Mouse (Mus musculus) neural tube, embryonic 13.5 days (tissue): ENCODE results near the gene Acap1. TPM values are rescaled to one million over a fixed set of nuclear protein-coding genes. Genes with fewer than 3 reads are reported as not detected.
"Not testable (repeated sequence)": the region's sequence is repeated elsewhere in the genome, so short reads cannot be mapped to it uniquely, and the experiment has no call there.

Source experiments
- ATAC-seq: fragments of 200-750 bp; cut with Nextera tagmentation; 2 replicates; pipeline ENCODE4 v1.8.0; 2017; ENCODE audit warnings: low read depth, mild to moderate bottlenecking, moderate TSS enrichment, moderate library complexity
- H3K27ac ChIP-seq: fragments of 300-500 bp; sonication (generic); replicated peaks from 2 replicates; pipeline ENCODE4 v1.5.1; 2015; ENCODE audit warnings: moderate library complexity, mild to moderate bottlenecking, inconsistent platforms
- H3K27me3 ChIP-seq: fragments of 300-500 bp; sonication (generic); 2 replicates; pipeline ENCODE4 v1.6.1; 2015; ENCODE audit warnings: mild to moderate bottlenecking, inconsistent platforms
- H3K36me3 ChIP-seq: fragments of 300-500 bp; sonication (generic); 2 replicates; pipeline ENCODE4 v1.6.1; 2015; ENCODE audit warnings: mild to moderate bottlenecking, inconsistent platforms
- H3K4me1 ChIP-seq: fragments of 300-500 bp; sonication (generic); replicated peaks from 2 replicates; pipeline ENCODE4 v1.6.1; 2015; ENCODE audit warnings: inconsistent platforms
- H3K4me2 ChIP-seq: fragments of 300-500 bp; sonication (generic); 2 replicates; pipeline ENCODE4 v1.6.1; 2015; ENCODE audit warnings: inconsistent platforms, mild to moderate bottlenecking, moderate library complexity
- H3K4me3 ChIP-seq: fragments of 300-500 bp; sonication (generic); 2 replicates; pipeline ENCODE4 v1.5.1; 2015; ENCODE audit warnings: mild to moderate bottlenecking, inconsistent platforms
- H3K9ac ChIP-seq: fragments of 300-500 bp; sonication (generic); 2 replicates; pipeline ENCODE4 v1.6.1; 2015; ENCODE audit warnings: moderate library complexity, mild to moderate bottlenecking, inconsistent platforms
- H3K9me3 ChIP-seq: fragments of 300-500 bp; sonication (generic); 2 replicates; pipeline ENCODE4 v1.6.1; 2016; ENCODE audit warnings: inconsistent platforms
- WGBS: fragments of 180-500 bp; shearing (Covaris S2); methylation state at CpG from one replicate; pipeline ENCODE4 v1.1.7; 2015; 5-methylcytosine and 5-hydroxymethylcytosine counted together
- polyA plus RNA-seq: library from polyadenylated mRNA; unstranded; fragments of >200 nt; fragmentation: Nextera tagmentation; extraction: Ambion mirVana; gene quantifications from 2 replicates; pipeline ENCODE4 v1.2.1, GENCODE M21; 2015

The Acap1 gene
- polyA plus RNA-seq, 1 experiment from 2014 or later: 0.80 TPM

DNA sequence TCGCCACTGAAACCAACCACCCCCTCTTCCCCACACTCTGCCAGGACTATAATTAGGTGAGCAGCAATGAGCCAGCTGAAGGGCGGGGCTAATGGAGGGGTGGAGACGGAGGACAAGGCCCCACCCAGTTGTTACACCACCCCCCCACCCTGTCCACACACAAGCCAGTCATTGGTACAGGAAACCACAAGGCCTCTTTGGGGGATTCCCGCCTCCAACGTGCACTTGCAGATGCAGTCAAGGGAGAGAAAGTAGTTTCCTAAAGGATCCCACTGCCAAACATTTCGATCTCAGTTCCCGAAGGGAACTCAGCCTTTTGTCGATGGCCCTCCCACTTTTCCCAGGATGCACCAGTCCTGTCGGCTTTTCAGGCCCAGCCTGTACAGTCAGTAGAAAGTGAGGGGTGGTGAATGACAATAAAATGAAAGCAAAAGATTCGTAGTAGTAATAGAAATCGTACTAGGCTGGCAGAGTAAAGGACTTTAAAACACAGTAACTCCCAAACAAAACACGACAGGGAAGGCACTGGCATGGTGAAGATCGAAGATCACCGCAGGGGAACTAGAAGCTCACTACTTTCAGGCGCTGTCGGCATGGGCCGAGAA is 24.4 kb upstream of the Acap1 start:
- no peaks in the 10 kb centered on the region for H3K9me3 ChIP-seq
- H3K4me2 ChIP-seq: peak overlapping the region; percentile 98
- H3K4me3 ChIP-seq: peak overlapping the region; percentile 92
- WGBS: under 1% methylated on average over 17 of the region's 17 CpGs
- no peaks in the 10 kb centered on the region for H3K27me3 ChIP-seq
- peak overlapping the region; percentile 91 for H3K9ac ChIP-seq
- peaks cover 48% of the 10 kb centered on the region for H3K4me1 ChIP-seq
- peaks cover 45% of the 10 kb centered on the region for H3K36me3 ChIP-seq
- no peak for ATAC-seq
- H3K27ac ChIP-seq: peak overlapping the region; percentile 93

GRCm38 (mm10) chr11:69919053-69919452 is 23.7 kb upstream of the Acap1 start:
- Histone ChIP-seq H3K4me1 (peaks cover 54% of the 10 kb centered on the region), H3K9ac (peak overlapping the region; percentile 91)

DNA sequence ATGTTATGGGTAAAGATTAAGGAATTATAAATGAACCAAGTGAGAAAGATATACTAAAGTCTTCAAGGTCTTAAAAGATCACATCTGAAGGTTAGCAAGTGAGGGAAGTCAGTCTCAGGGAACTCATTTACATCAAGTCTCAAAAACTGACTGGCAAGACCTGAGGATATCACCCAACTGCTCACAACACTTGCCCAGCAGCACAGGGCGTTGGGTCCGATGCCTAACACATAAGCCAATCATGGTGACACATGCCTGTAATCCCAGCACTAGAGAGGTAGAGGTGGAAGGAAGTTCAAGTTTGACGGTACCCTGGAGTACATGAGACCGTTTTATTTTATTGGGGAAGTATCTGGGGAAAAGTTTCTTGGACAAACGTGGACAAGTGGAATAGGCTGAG is 22.8 kb upstream of the Acap1 start:
- Histone ChIP-seq H3K36me3 (peaks cover 48% of the 10 kb centered on the region), H3K4me1 (peaks cover 59% of the 10 kb centered on the region), H3K27me3 (no peaks in the 10 kb centered on the region), H3K4me3 (0 out of 2 replicates have a peak overlapping the region, but pooled peaks have one; percentile 0), H3K9ac (no peak overlapping the region), H3K9me3 (no peaks in the 10 kb centered on the region), H3K27ac (no peak overlapping the region), H3K4me2 (no peak overlapping the region)
- 92% methylated on average over 5 of the region's 5 CpGs for WGBS
- no peak for ATAC-seq

More at GRCm38 (mm10) chr11:69919053-69919452, 23.7 kb upstream of the Acap1 start:
- WGBS: 83% methylated on average over 9 of the region's 9 CpGs
- ATAC-seq: no peak
- no peaks in the 10 kb centered on the region for H3K27me3 ChIP-seq
- H3K4me2 ChIP-seq: peak overlapping the region; percentile 98
- H3K9me3 ChIP-seq: no peaks in the 10 kb centered on the region
- peak overlapping the region; percentile 92 for H3K4me3 ChIP-seq
- H3K36me3 ChIP-seq: peaks cover 46% of the 10 kb centered on the region
- peak overlapping the region; percentile 93 for H3K27ac ChIP-seq

DNA sequence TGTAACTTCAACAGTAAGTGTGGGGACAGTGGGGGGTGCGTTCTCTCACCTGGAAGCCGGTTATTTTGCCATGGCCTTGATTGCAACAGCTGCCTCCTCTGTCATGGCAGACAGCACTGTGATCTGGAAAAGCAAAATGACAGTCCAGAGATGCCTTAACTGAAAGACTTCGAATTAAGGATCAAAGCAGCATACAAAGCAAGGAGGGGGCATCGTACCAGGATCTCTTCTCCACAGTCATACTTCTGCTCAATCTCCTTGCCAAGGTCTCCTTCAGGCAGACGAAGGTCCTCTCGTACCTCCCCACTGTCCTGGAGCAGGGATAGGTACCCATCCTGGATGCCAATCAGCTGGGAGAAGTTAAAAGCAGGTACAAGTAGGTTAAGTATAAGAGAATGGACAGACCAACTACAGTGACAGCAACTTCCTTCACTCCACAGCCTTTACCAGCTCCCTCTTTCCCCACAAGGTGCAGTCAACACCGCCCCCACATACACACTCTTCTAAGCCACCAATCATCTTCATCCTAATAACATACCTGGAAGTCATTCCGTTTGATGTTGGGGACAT is 22.1 kb upstream of the Acap1 start:
- no peak overlapping the region for H3K9ac ChIP-seq
- H3K9me3 ChIP-seq: no peaks in the 10 kb centered on the region
- no peak overlapping the region for H3K4me2 ChIP-seq
- H3K4me3 ChIP-seq: no peak overlapping the region
- no peak for ATAC-seq
- H3K4me1 ChIP-seq: peaks cover 59% of the 10 kb centered on the region
- H3K27ac ChIP-seq: no peak overlapping the region
- peaks cover 55% of the 10 kb centered on the region for H3K36me3 ChIP-seq
- 86% methylated on average over 8 of the region's 8 CpGs for WGBS
- H3K27me3 ChIP-seq: no peaks in the 10 kb centered on the region

- WGBS: 65% methylated on average over 7 of the region's 7 CpGs
- not testable (repeated sequence) for H3K9ac ChIP-seq, H3K27ac ChIP-seq, H3K4me3 ChIP-seq, ATAC-seq, H3K4me2 ChIP-seq, H3K27me3 ChIP-seq, H3K9me3 ChIP-seq
- Histone ChIP-seq H3K4me1 (peaks cover 55% of the 10 kb centered on the region), H3K36me3 (peaks cover 61% of the 10 kb centered on the region)
Measured at GRCm38 (mm10) chr11:69916652-69917378, 21.5 kb upstream of the Acap1 start.

GRCm38 (mm10) chr11:69915667-69916627 is 20.6 kb upstream of the Acap1 start:
- Histone ChIP-seq H3K9me3 (no peaks in the 10 kb centered on the region), H3K4me2 (no peak overlapping the region), H3K36me3 (peaks cover 70% of the 10 kb centered on the region), H3K27ac (no peak overlapping the region), H3K27me3 (no peaks in the 10 kb centered on the region), H3K9ac (no peak overlapping the region), H3K4me3 (no peak overlapping the region), H3K4me1 (peaks cover 55% of the 10 kb centered on the region)
- ATAC-seq: no peak
- 67% methylated on average over 5 of the region's 5 CpGs for WGBS

- H3K36me3 ChIP-seq: peaks cover 80% of the 10 kb centered on the region
- 40% methylated on average over 9 of the region's 9 CpGs for WGBS
- H3K4me1 ChIP-seq: peaks cover 52% of the 10 kb centered on the region
Measured at GRCm38 (mm10) chr11:69914917-69915430, 19.6 kb upstream of the Acap1 start.

GRCm38 (mm10) chr11:69914372-69914764 is 19.0 kb upstream of the Acap1 start:
- Histone ChIP-seq H3K36me3 (peaks cover 86% of the 10 kb centered on the region), H3K9me3 (no peaks in the 10 kb centered on the region), H3K9ac (peak overlapping the region; percentile 89), H3K4me3 (peak overlapping the region; percentile 93), H3K4me1 (peaks cover 46% of the 10 kb centered on the region), H3K27ac (peak overlapping the region; percentile 90), H3K27me3 (no peaks in the 10 kb centered on the region), H3K4me2 (peak overlapping the region; percentile 100)
- ATAC-seq: no peak; the same call in none of the 2 replicates
- 2% methylated on average over 17 of the region's 17 CpGs for WGBS

More at GRCm38 (mm10) chr11:69914917-69915430, 19.6 kb upstream of the Acap1 start:
- H3K27me3 ChIP-seq: no peaks in the 10 kb centered on the region
- ATAC-seq: no peak
- peak overlapping the region; percentile 93 for H3K4me3 ChIP-seq
- H3K9me3 ChIP-seq: no peaks in the 10 kb centered on the region
- H3K27ac ChIP-seq: no peak overlapping the region
- H3K9ac ChIP-seq: peak overlapping the region; percentile 89
- peak overlapping the region; percentile 100 for H3K4me2 ChIP-seq

DNA sequence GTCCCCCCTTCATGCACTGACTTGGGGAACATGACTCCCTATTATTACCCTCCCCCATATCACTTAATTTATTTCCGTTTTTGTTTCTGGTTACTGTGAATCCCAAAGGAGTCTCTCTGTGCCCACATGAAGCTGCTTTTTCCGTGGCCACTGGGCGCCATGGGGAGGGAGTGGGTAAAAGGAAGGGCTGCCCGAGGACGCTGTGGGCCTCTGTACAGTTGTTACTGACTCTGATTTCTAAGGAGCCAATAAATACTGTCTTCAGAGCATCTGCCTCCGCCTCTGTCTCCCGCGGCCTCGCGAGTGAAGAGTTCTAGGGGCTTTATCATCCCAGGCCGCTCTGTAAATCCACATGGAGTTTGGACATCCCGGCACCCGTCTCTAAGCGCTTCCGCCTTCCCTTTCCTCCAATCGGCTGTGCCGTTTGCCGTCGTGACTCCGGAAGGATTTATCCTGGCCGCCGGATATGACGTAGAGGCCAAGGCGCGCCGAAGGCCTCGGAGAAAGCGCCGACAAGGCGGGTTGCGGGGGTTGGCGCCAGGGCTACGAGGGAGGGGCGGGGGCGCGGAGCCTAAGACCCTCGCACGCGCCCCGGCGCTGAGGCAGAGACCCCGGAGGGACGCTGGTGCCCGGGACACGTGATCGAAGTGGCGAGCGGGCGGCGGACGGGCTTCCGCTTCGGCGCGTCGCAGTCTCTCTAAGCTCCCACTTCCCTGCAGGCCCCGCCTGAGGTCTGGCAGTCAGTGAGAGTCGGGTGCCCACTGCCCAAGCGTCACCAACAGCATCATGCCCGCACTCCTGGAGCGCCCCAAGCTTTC is 18.4 kb upstream of the Acap1 start, which contains the start of gene Gps2:
Gene Gps2 (plus strand): TSS at position 335 of the 818 bp plus-strand sequence.
- peak within 1 kb of the TSS; percentile 93 for H3K4me3 ChIP-seq
- ATAC-seq: peak; percentile 88
- H3K27ac ChIP-seq: peak within 1 kb of the TSS; percentile 90
- H3K36me3 ChIP-seq: peaks cover 86% of the 10 kb centered on the region
- WGBS: 1% methylated on average over 61 of the region's 61 CpGs
- peaks cover 40% of the 10 kb centered on the region for H3K4me1 ChIP-seq
- H3K9me3 ChIP-seq: no peaks in the 10 kb centered on the region
- H3K27me3 ChIP-seq: no peaks in the 10 kb centered on the region
- peak within 1 kb of the TSS; percentile 89 for H3K9ac ChIP-seq
- peak within 1 kb of the TSS; percentile 100 for H3K4me2 ChIP-seq

GRCm38 (mm10) chr11:69912716-69913530 is 17.6 kb upstream of the Acap1 start:
- Histone ChIP-seq H3K4me3 (peak overlapping the region; percentile 93), H3K9ac (peak overlapping the region; percentile 89; the same call in 1 of the 2 replicates), H3K4me1 (peaks cover 33% of the 10 kb centered on the region), H3K36me3 (peaks cover 86% of the 10 kb centered on the region), H3K27ac (peak overlapping the region; percentile 90), H3K4me2 (peak overlapping the region; percentile 100), H3K9me3 (no peaks in the 10 kb centered on the region), H3K27me3 (no peaks in the 10 kb centered on the region)
- 79% methylated on average over 15 of the region's 15 CpGs for WGBS
- peak; percentile 32 for ATAC-seq
